Mouse (Mus musculus) forebrain, embryonic 13.5 days (tissue): ENCODE measurements around the gene Vmn1r57. TPM values are rescaled to one million over a fixed set of nuclear protein-coding genes. Genes with fewer than 3 reads are reported as not detected.
"Not testable (repeated sequence)": the region's sequence is repeated elsewhere in the genome, so short reads cannot be mapped to it uniquely, and the experiment has no call there.

Experiments
- ATAC-seq: fragments of 200-750 bp; cut with Nextera tagmentation; 2 replicates; pipeline ENCODE4 v1.8.0; 2017
- H3K27ac ChIP-seq: fragments of 300-500 bp; sonication (generic); 2 replicates; pipeline ENCODE4 v1.5.1; 2015; ENCODE audit warnings: inconsistent platforms, mild to moderate bottlenecking, moderate library complexity
- H3K27me3 ChIP-seq: fragments of 300-500 bp; sonication (generic); 2 replicates; pipeline ENCODE4 v1.6.1; 2015; ENCODE audit warnings: mild to moderate bottlenecking, inconsistent platforms
- H3K36me3 ChIP-seq: fragments of 300-500 bp; sonication (generic); 2 replicates; pipeline ENCODE4 v1.6.1; 2015; ENCODE audit warnings: mild to moderate bottlenecking, inconsistent platforms; ENCODE audit not compliant: poor library complexity, severe bottlenecking
- H3K4me1 ChIP-seq: fragments of 300-500 bp; sonication (generic); 2 replicates; pipeline ENCODE4 v1.6.1; 2015; ENCODE audit warnings: inconsistent platforms
- H3K4me2 ChIP-seq: fragments of 300-500 bp; sonication (generic); 2 replicates; pipeline ENCODE4 v1.6.1; 2015; ENCODE audit warnings: inconsistent platforms, mild to moderate bottlenecking, moderate library complexity
- H3K4me3 ChIP-seq: fragments of 300-500 bp; sonication (generic); 2 replicates; pipeline ENCODE4 v1.5.1; 2015; ENCODE audit warnings: mild to moderate bottlenecking, inconsistent platforms
- H3K9ac ChIP-seq: fragments of 300-500 bp; sonication (generic); 2 replicates; pipeline ENCODE4 v1.6.1; 2015; ENCODE audit warnings: mild to moderate bottlenecking, inconsistent platforms
- H3K9me3 ChIP-seq: fragments of 300-500 bp; sonication (generic); replicated peaks from 2 replicates; pipeline ENCODE4 v1.6.1; 2016; ENCODE audit warnings: inconsistent platforms
- WGBS: fragments of 180-500 bp; shearing (Covaris S2); methylation state at CpG from one replicate; pipeline ENCODE4 v1.1.7; 2015; 5-methylcytosine and 5-hydroxymethylcytosine counted together
- polyA plus RNA-seq: library from polyadenylated mRNA; unstranded; fragments of >200 nt; fragmentation: Nextera tagmentation; extraction: Ambion mirVana; gene quantifications from 2 replicates; pipeline ENCODE4 v1.2.1, GENCODE M21; 2015

Vmn1r57 gene
- not detected in 2 replicates for polyA plus RNA-seq

DNA sequence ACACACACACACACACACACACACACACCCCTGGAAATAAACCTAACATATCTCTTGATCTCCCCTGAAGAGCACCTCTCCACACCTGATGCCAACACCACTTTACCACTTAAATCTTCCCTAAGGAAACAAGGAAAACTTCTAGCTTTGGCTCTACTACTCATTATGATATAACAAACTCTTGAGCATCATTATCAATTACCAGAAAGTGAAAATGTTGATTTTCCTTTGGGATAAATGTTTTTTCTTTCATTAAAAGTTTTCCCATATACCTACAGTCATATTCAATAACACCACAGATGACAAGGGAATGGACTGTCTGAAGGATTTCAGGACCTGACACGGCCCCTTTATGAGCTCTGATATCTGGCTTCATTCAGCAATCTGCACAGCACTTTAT is at the start of gene Vmn1r57:
Gene Vmn1r57, plus strand, starts transcription at position 301 of the 400 bp plus-strand sequence.
- not testable (repeated sequence) for H3K9ac ChIP-seq, H3K4me1 ChIP-seq, H3K36me3 ChIP-seq, H3K4me3 ChIP-seq, H3K4me2 ChIP-seq, H3K27ac ChIP-seq, H3K27me3 ChIP-seq, ATAC-seq
- 54% methylated on average over 1 of the region's 1 CpGs for WGBS
- peaks cover 10% of the 10 kb centered on the region; the same call in 1 of the 2 replicates for H3K9me3 ChIP-seq

DNA sequence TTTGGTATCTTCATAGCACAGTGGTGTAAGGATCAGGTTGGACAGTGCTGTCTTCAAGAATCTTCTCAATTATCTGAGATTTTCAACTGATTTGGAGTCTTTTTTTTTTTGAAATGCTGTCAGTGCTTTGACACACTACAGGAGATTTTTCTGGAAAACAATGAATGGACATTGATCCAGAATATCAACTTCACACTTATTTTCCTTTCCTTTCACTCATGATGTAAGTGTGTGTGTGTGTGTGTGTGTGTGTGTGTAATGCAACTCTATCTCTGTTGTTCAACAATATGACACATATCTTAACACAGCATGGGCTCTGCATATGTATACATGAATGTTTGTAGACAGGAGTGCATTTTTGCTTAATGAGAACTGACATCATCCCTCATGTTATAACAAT is 21.6 kb upstream of the Vmn1r57 start, which contains the start of gene Vmn1r56:
Gene Vmn1r56, minus strand, starts transcription at position 101 of the 400 bp plus-strand sequence.
- H3K4me1 ChIP-seq, H3K36me3 ChIP-seq, ATAC-seq, H3K9me3 ChIP-seq, H3K27me3 ChIP-seq, H3K27ac ChIP-seq, H3K4me3 ChIP-seq, H3K9ac ChIP-seq, H3K4me2 ChIP-seq: not testable (repeated sequence)

DNA sequence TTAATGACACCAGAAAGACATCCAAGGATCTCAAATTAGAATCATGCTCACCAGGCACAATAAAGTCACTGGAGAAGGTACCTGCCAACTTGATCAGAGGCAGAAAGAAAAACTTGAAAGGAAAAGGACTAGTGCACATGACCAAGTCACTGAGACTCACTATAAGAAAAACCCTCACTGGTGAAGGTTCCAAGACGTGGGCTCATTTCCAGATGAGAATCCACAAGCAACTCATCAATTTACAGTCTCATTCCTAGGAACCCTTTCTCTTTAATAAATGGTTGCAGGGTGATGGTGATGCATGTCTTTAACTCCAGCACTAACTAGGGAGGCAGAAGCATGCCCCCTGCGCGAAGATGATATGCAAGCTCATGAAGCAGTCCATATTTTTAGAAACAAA is 44.8 kb downstream of the Vmn1r57 start:
- ATAC-seq = no peak
- Histone ChIP-seq H3K27ac (no peak overlapping the region), H3K9me3 (peaks cover 24% of the 10 kb centered on the region), H3K4me3 (no peak overlapping the region), H3K4me2 (no peak overlapping the region), H3K27me3 (no peaks in the 10 kb centered on the region), H3K9ac (no peak overlapping the region), H3K4me1 (no peaks in the 10 kb centered on the region), H3K36me3 (no peaks in the 10 kb centered on the region)
- WGBS = 85% methylated on average over 3 of the region's 3 CpGs

Other genes starting within 250 kb of the Vmn1r57 start
- 0.09 and 0.19 TPM in 2 replicates for gene Sbk3, start 247.3 kb upstream of the Vmn1r57 start, polyA plus RNA-seq
- gene Zfp579, start 222.3 kb upstream of the Vmn1r57 start, polyA plus RNA-seq = 51.2 and 56.5 TPM in 2 replicates
- 9.1 and 10.4 TPM in 2 replicates for gene Zfp524, start 204.1 kb upstream of the Vmn1r57 start, polyA plus RNA-seq
- 46.6 and 51.2 TPM in 2 replicates for gene Fiz1, start 203.8 kb upstream of the Vmn1r57 start, polyA plus RNA-seq
- gene Gm44973, start 203.0 kb upstream of the Vmn1r57 start, polyA plus RNA-seq = 1.5 and 2.1 TPM in 2 replicates
- gene Zfp865, start 198.1 kb upstream of the Vmn1r57 start, polyA plus RNA-seq = 5.1 and 5.4 TPM in 2 replicates
- 17.0 and 19.7 TPM in 2 replicates for gene Ccdc106, start 197.9 kb upstream of the Vmn1r57 start, polyA plus RNA-seq
- not detected in 2 replicates for gene 4632433K11Rik, start 184.4 kb upstream of the Vmn1r57 start, polyA plus RNA-seq
- gene Zfp784, start 180.0 kb upstream of the Vmn1r57 start, polyA plus RNA-seq = 5.6 and 8.4 TPM in 2 replicates
- gene Zfp580, start 167.0 kb upstream of the Vmn1r57 start, polyA plus RNA-seq = 45.3 and 45.6 TPM in 2 replicates
- gene U2af2, start 156.3 kb upstream of the Vmn1r57 start, polyA plus RNA-seq = 149 and 152 TPM in 2 replicates
- gene Epn1, start 138.3 kb upstream of the Vmn1r57 start, polyA plus RNA-seq = 60.5 and 68.9 TPM in 2 replicates
- not detected in 2 replicates for gene Rfpl4, start 101.5 kb upstream of the Vmn1r57 start, polyA plus RNA-seq
- 0.29 and 0.30 TPM in 2 replicates for gene Rasl2-9, start 92.5 kb upstream of the Vmn1r57 start, polyA plus RNA-seq
- not detected in 2 replicates for gene Vmn1r55, start 68.8 kb upstream of the Vmn1r57 start, polyA plus RNA-seq
- gene Vmn1r56, start 21.7 kb upstream of the Vmn1r57 start, polyA plus RNA-seq = not detected in 2 replicates
- gene Gm5065, start 132.0 kb downstream of the Vmn1r57 start, polyA plus RNA-seq = not detected in 2 replicates
- gene Nlrp2, start 132.5 kb downstream of the Vmn1r57 start, polyA plus RNA-seq = not detected in 2 replicates
- not detected in 2 replicates for gene Vmn1r58, start 194.9 kb downstream of the Vmn1r57 start, polyA plus RNA-seq
- not detected in 2 replicates for gene Vmn1r59, start 238.3 kb downstream of the Vmn1r57 start, polyA plus RNA-seq